Mouse (Mus musculus): ENCODE data around the gene Kdelr2. TPM values are rescaled to one million over a fixed set of nuclear protein-coding genes. Genes with fewer than 3 reads are reported as not detected.
"Not testable (repeated sequence)": the region's sequence is repeated elsewhere in the genome, so short reads cannot be mapped to it uniquely, and the experiment has no call there.

The Kdelr2 gene
- polyA plus RNA-seq, 1 experiment from 2014 or later = 384 TPM

GRCm38 (mm10) chr5:143370416-143371145 lies 33.1 kb upstream of the Kdelr2 start:
- Histone ChIP-seq H3K27ac (no peak overlapping the region), H3K4me2 (peak overlapping the region; percentile 46; the same call in 1 of the 2 replicates)

GRCm38 (mm10) chr5:143371146-143371510 lies 32.5 kb upstream of the Kdelr2 start:
- no peaks in the 10 kb centered on the region for H3K36me3 ChIP-seq
- ATAC-seq (ENCODE audit: insufficient read depth, low FRiP score, low read depth) = no peak
- no peak overlapping the region for H3K27ac ChIP-seq
- 49% methylated on average over 4 of the region's 4 CpGs for WGBS
- no peak overlapping the region for H3K9ac ChIP-seq
- no peak overlapping the region for H3K4me3 ChIP-seq (replicated peaks)
- peaks cover 6% of the 10 kb centered on the region; the same call in 1 of the 2 replicates for H3K4me1 ChIP-seq
- no peaks in the 10 kb centered on the region for H3K9me3 ChIP-seq
- H3K27me3 ChIP-seq (replicated peaks) = peaks cover 79% of the 10 kb centered on the region
- H3K4me2 ChIP-seq = no peak overlapping the region

More at GRCm38 (mm10) chr5:143370416-143371145, 33.1 kb upstream of the Kdelr2 start:
- 30% methylated on average over 17 of the region's 17 CpGs for WGBS
- H3K4me3 ChIP-seq (replicated peaks) = peak overlapping the region; percentile 18; the same call in 1 of the 2 replicates
- H3K4me1 ChIP-seq = peaks cover 6% of the 10 kb centered on the region; the same call in 1 of the 2 replicates
- peaks cover 84% of the 10 kb centered on the region for H3K27me3 ChIP-seq (replicated peaks)
- no peak overlapping the region for H3K9ac ChIP-seq
- ATAC-seq (ENCODE audit: insufficient read depth, low FRiP score, low read depth) = no peak
- H3K9me3 ChIP-seq = no peaks in the 10 kb centered on the region
- H3K36me3 ChIP-seq = no peaks in the 10 kb centered on the region

GRCm38 (mm10) chr5:143372818-143373217 lies 30.8 kb upstream of the Kdelr2 start:
- whole genome bisulfite sequencing = 1% methylated on average over 35 of the region's 35 CpGs
- no peaks in the 10 kb centered on the region for H3K9me3 ChIP-seq
- peaks cover 6% of the 10 kb centered on the region; the same call in 1 of the 2 replicates for H3K4me1 ChIP-seq
- no peak overlapping the region for H3K27ac ChIP-seq
- no peak overlapping the region for H3K9ac ChIP-seq
- ATAC-seq (ENCODE audit: insufficient read depth, low FRiP score, low read depth) = no peak
- H3K27me3 ChIP-seq (replicated peaks) = peaks cover 72% of the 10 kb centered on the region
- H3K36me3 ChIP-seq = no peaks in the 10 kb centered on the region
- peak overlapping the region; percentile 68 for H3K4me2 ChIP-seq
- peak overlapping the region; percentile 38 for H3K4me3 ChIP-seq (replicated peaks)

GRCm38 (mm10) chr5:143375242-143375641 lies 28.4 kb upstream of the Kdelr2 start:
- H3K4me3 ChIP-seq (replicated peaks) = peak overlapping the region; percentile 29
- peak; percentile 77 for ATAC-seq (ENCODE audit: insufficient read depth, low FRiP score, low read depth)
- H3K36me3 ChIP-seq = no peaks in the 10 kb centered on the region
- H3K9ac ChIP-seq = no peak overlapping the region
- peaks cover 1% of the 10 kb centered on the region; the same call in 1 of the 2 replicates for H3K4me1 ChIP-seq
- H3K4me2 ChIP-seq = peak overlapping the region; percentile 56
- 7% methylated on average over 21 of the region's 21 CpGs for WGBS
- H3K9me3 ChIP-seq = no peaks in the 10 kb centered on the region
- H3K27ac ChIP-seq = 0 out of 2 replicates have a peak overlapping the region, but pooled peaks have one; percentile 42
- H3K27me3 ChIP-seq (replicated peaks) = peaks cover 48% of the 10 kb centered on the region

GRCm38 (mm10) chr5:143376156-143376555 lies 27.5 kb upstream of the Kdelr2 start:
- Histone ChIP-seq H3K4me3 (replicated peaks) (no peak overlapping the region), H3K4me2 (no peak overlapping the region), H3K27ac (0 out of 2 replicates have a peak overlapping the region, but pooled peaks have one; percentile 22), H3K36me3 (no peaks in the 10 kb centered on the region), H3K9ac (no peak overlapping the region), H3K9me3 (no peaks in the 10 kb centered on the region), H3K27me3 (replicated peaks) (peaks cover 39% of the 10 kb centered on the region), H3K4me1 (no peaks in the 10 kb centered on the region)
- 82% methylated on average over 4 of the region's 4 CpGs for WGBS
- ATAC-seq (ENCODE audit: insufficient read depth, low FRiP score, low read depth) = no peak

- Histone ChIP-seq H3K27me3 (replicated peaks) (0 out of 2 replicates have a peak, but pooled peaks cover 5% of the 10 kb centered on the region), H3K9me3 (no peaks in the 10 kb centered on the region), H3K27ac (no peak overlapping the region), H3K4me1 (0 out of 2 replicates have a peak, but pooled peaks cover 7% of the 10 kb centered on the region), H3K4me2 (peak overlapping the region; percentile 77), H3K9ac (no peak overlapping the region), H3K4me3 (replicated peaks) (peak overlapping the region; percentile 39), H3K36me3 (no peaks in the 10 kb centered on the region)
- WGBS = 7% methylated on average over 39 of the region's 39 CpGs
- ATAC-seq (ENCODE audit: insufficient read depth, low FRiP score, low read depth) = peak; percentile 86
Observed at GRCm38 (mm10) chr5:143386797-143387621, 16.6 kb upstream of the Kdelr2 start.

- WGBS = 78% methylated on average over 7 of the region's 7 CpGs
- no peak overlapping the region for H3K4me3 ChIP-seq (replicated peaks)
- no peaks in the 10 kb centered on the region for H3K27me3 ChIP-seq (replicated peaks)
- H3K4me1 ChIP-seq = no peaks in the 10 kb centered on the region
- no peak overlapping the region for H3K27ac ChIP-seq
- no peaks in the 10 kb centered on the region for H3K9me3 ChIP-seq
- H3K36me3 ChIP-seq = no peaks in the 10 kb centered on the region
- H3K4me2 ChIP-seq = no peak overlapping the region
- H3K9ac ChIP-seq = no peak overlapping the region
- no peak for ATAC-seq (ENCODE audit: insufficient read depth, low FRiP score, low read depth)
Observed at GRCm38 (mm10) chr5:143394184-143394583, 9.5 kb upstream of the Kdelr2 start.

- not testable (repeated sequence) for H3K9me3 ChIP-seq; H3K4me1 ChIP-seq; H3K27ac ChIP-seq; H3K4me3 ChIP-seq (replicated peaks); H3K4me2 ChIP-seq; H3K36me3 ChIP-seq; ATAC-seq (ENCODE audit: insufficient read depth, low FRiP score, low read depth); H3K9ac ChIP-seq; H3K27me3 ChIP-seq (replicated peaks)
- 92% methylated on average over 2 of the region's 2 CpGs for WGBS
Observed at GRCm38 (mm10) chr5:143394966-143395365, 8.7 kb upstream of the Kdelr2 start.

- Histone ChIP-seq H3K4me3 (replicated peaks) (no peak overlapping the region), H3K9me3 (no peaks in the 10 kb centered on the region), H3K4me1 (0 out of 2 replicates have a peak, but pooled peaks cover 5% of the 10 kb centered on the region), H3K27me3 (replicated peaks) (no peaks in the 10 kb centered on the region), H3K27ac (no peak overlapping the region), H3K36me3 (no peaks in the 10 kb centered on the region), H3K4me2 (no peak overlapping the region), H3K9ac (no peak overlapping the region)
- 52% methylated on average over 2 of the region's 2 CpGs for WGBS
- no peak for ATAC-seq (ENCODE audit: insufficient read depth, low FRiP score, low read depth)
Observed at GRCm38 (mm10) chr5:143395649-143396048, 8.0 kb upstream of the Kdelr2 start.

GRCm38 (mm10) chr5:143400501-143400900 lies 3.1 kb upstream of the Kdelr2 start:
- 74% methylated on average over 12 of the region's 12 CpGs for WGBS
- no peaks in the 10 kb centered on the region for H3K36me3 ChIP-seq
- no peak overlapping the region for H3K9ac ChIP-seq
- no peak overlapping the region for H3K4me3 ChIP-seq (replicated peaks)
- peaks cover 25% of the 10 kb centered on the region for H3K4me1 ChIP-seq
- H3K9me3 ChIP-seq = no peaks in the 10 kb centered on the region
- peak overlapping the region; percentile 74 for H3K27ac ChIP-seq
- H3K4me2 ChIP-seq = 0 out of 2 replicates have a peak overlapping the region, but pooled peaks have one; percentile 10
- ATAC-seq (ENCODE audit: insufficient read depth, low FRiP score, low read depth) = peak; percentile 45; the same call in 1 of the 2 replicates
- H3K27me3 ChIP-seq (replicated peaks) = no peaks in the 10 kb centered on the region

- Histone ChIP-seq H3K36me3 (0 out of 2 replicates have a peak, but pooled peaks cover 2% of the 10 kb centered on the region), H3K27ac (no peak overlapping the region), H3K9me3 (no peaks in the 10 kb centered on the region), H3K27me3 (replicated peaks) (no peaks in the 10 kb centered on the region), H3K4me3 (replicated peaks) (no peak overlapping the region), H3K9ac (no peak overlapping the region), H3K4me1 (peaks cover 25% of the 10 kb centered on the region), H3K4me2 (no peak overlapping the region)
- no peak for ATAC-seq (ENCODE audit: insufficient read depth, low FRiP score, low read depth)
- WGBS = 36% methylated on average over 2 of the region's 2 CpGs
Observed at GRCm38 (mm10) chr5:143401556-143401955, 2.1 kb upstream of the Kdelr2 start.

All from stomach, embryonic 15.5 days (tissue).